Mouse (Mus musculus) myocyte (in vitro differentiated cells): ENCODE results near the gene Rbm33.

Source experiments
- E2F4 ChIP-seq: IDR thresholded peaks from one replicate; pipeline ENCODE4 v1.6.1; 2011; ENCODE audit warnings: mild to moderate bottlenecking, control low read depth, moderate library complexity; ENCODE audit not compliant: insufficient read depth
- MAX ChIP-seq: IDR thresholded peaks from one replicate; pipeline ENCODE4 v1.6.1; 2011; ENCODE audit warnings: low read depth, mild to moderate bottlenecking, control low read depth
- POLR2A ChIP-seq: IDR thresholded peaks from one replicate; pipeline ENCODE4 v1.6.1; 2011; ENCODE audit warnings: low read depth, mild to moderate bottlenecking, control low read depth, moderate library complexity; ENCODE audit not compliant: insufficient read length
- POLR2AphosphoS2 ChIP-seq: IDR thresholded peaks from one replicate; pipeline ENCODE4 v1.6.1; 2011; ENCODE audit warnings: low read depth, control low read depth; ENCODE audit not compliant: insufficient read length
- SRF ChIP-seq: IDR thresholded peaks from one replicate; pipeline ENCODE4 v1.6.1; 2011; ENCODE audit warnings: low read depth; ENCODE audit not compliant: control insufficient read depth, insufficient read length
- TCF12 ChIP-seq: IDR thresholded peaks from one replicate; pipeline ENCODE4 v1.6.1; 2011; ENCODE audit warnings: mild to moderate bottlenecking, control low read depth; ENCODE audit not compliant: poor library complexity, insufficient read depth, severe bottlenecking
- USF1 ChIP-seq: IDR thresholded peaks from one replicate; pipeline ENCODE4 v1.6.1; 2011; ENCODE audit warnings: low read depth, mild to moderate bottlenecking, control low read depth, moderate library complexity

- TF ChIP-seq E2F4, result no peak
- TF ChIP-seq TCF12, result no peak
- no peak for TF ChIP-seq POLR2A
- no peak for TF ChIP-seq POLR2AphosphoS2
- TF ChIP-seq SRF, result no peak
- TF ChIP-seq USF1, result no peak
- TF ChIP-seq MAX, result no peak
These were observed 35.1 kb downstream of the Rbm33 start for GRCm38 (mm10) chr5:28351857-28352513.
